Comparison of ENCODE assay signal across 10 mouse cellular contexts in genomic region chr16:90916040-90916481, GRCm38 (mm10). TPM values are rescaled to one million over a fixed set of nuclear protein-coding genes. Genes with fewer than 3 reads are reported as not detected.
DNase-seq lines count a peak whose midpoint lies in the region; ATAC-seq and TF ChIP-seq lines count a peak whose summit lies in the region.
"Had no signal": no experiment of that assay in that cellular context is flagged by ENCODE, and none has a peak within 500 bp of the region (broad histone marks: within the 10 kb centered on the region; RNA-seq: fewer than 3 reads in every experiment).

No protein-coding gene starts in this region.

- DNase-seq in midbrain, embryonic 11.5 days (ENCODE audit: low spot score, missing footprints): peak; percentile 76
- peak; percentile 97 for DNase-seq in heart, adult 11 months
- peak; percentile 60 to 63 for DNase-seq in kidney, adult 8-10 months
- DNase-seq in urinary bladder, postnatal 36 days (ENCODE audit: low spot score in 2 of 2): peak; percentile 28 to 44
- DNase-seq in right cerebral cortex, adult 18-20 months: no peak
- no peak for DNase-seq in hindbrain, postnatal 0 days (ENCODE audit: low spot score)
- no peak for DNase-seq in gastrocnemius, adult 18-20 months (ENCODE audit: low spot score)

- no peaks in the 10 kb centered on the region for H3K27me3 ChIP-seq in midbrain, embryonic 11.5 days (ENCODE audit: control insufficient read depth, insufficient read depth, low read length)
- no peaks in the 10 kb centered on the region for H3K27me3 ChIP-seq in midbrain, embryonic 15.5 days (replicated peaks)
- no peaks in the 10 kb centered on the region for H3K27me3 ChIP-seq in hindbrain, postnatal 0 days (ENCODE audit: insufficient read depth, low read length)

- ATAC-seq in midbrain, embryonic 11.5 days (ENCODE audit: low FRiP score): no peak
- ATAC-seq in midbrain, embryonic 15.5 days (replicated peaks): no peak
- no peak for ATAC-seq in hindbrain, postnatal 0 days

- no peaks in the 10 kb centered on the region for H3K9me3 ChIP-seq in midbrain, embryonic 11.5 days (ENCODE audit: control insufficient read depth, low read length)
- no peaks in the 10 kb centered on the region for H3K9me3 ChIP-seq in midbrain, embryonic 15.5 days
- no peaks in the 10 kb centered on the region for H3K9me3 ChIP-seq in hindbrain, postnatal 0 days (ENCODE audit: low read length)
- H3K9me3 ChIP-seq: G1E had no signal

- 39% methylated on average over 12 of the region's 12 CpGs for WGBS in midbrain, embryonic 11.5 days
- 36% methylated on average over 12 of the region's 12 CpGs for WGBS in midbrain, embryonic 15.5 days
- 43% methylated on average over 12 of the region's 12 CpGs for WGBS in hindbrain, postnatal 0 days

- no peak overlapping the region for H3K27ac ChIP-seq in midbrain, embryonic 11.5 days (ENCODE audit: low read depth, low read length)
- no peak overlapping the region for H3K27ac ChIP-seq in midbrain, embryonic 15.5 days
- no peak overlapping the region for H3K27ac ChIP-seq in hindbrain, postnatal 0 days

- H3K9ac ChIP-seq in midbrain, embryonic 11.5 days (ENCODE audit: low read length): no peak overlapping the region
- no peak overlapping the region for H3K9ac ChIP-seq in midbrain, embryonic 15.5 days
- H3K9ac ChIP-seq in hindbrain, postnatal 0 days (replicated peaks; ENCODE audit: low read length): no peak overlapping the region

- H3K36me3 ChIP-seq in midbrain, embryonic 11.5 days (ENCODE audit: control insufficient read depth, insufficient read depth, low read length): no peaks in the 10 kb centered on the region
- no peaks in the 10 kb centered on the region for H3K36me3 ChIP-seq in midbrain, embryonic 15.5 days (replicated peaks)
- no peaks in the 10 kb centered on the region for H3K36me3 ChIP-seq in hindbrain, postnatal 0 days (ENCODE audit: insufficient read depth, low read length)
- H3K36me3 ChIP-seq: G1E had no signal

- TF ChIP-seq CTCF in hindbrain, postnatal 0 days (IDR thresholded peaks at IDR 0.05; ENCODE audit: low read depth): no peak

- no peak overlapping the region for H3K4me3 ChIP-seq in midbrain, embryonic 11.5 days (ENCODE audit: low read depth, low read length)
- H3K4me3 ChIP-seq in midbrain, embryonic 15.5 days: no peak overlapping the region
- H3K4me3 ChIP-seq in hindbrain, postnatal 0 days (ENCODE audit: low read length): no peak overlapping the region
- H3K4me3 ChIP-seq: erythroblast, embryonic 14.5 days had no signal

- no peaks in the 10 kb centered on the region for H3K4me1 ChIP-seq in midbrain, embryonic 11.5 days (ENCODE audit: control insufficient read depth, insufficient read depth, low read length)
- H3K4me1 ChIP-seq in midbrain, embryonic 15.5 days: peaks cover 2% of the 10 kb centered on the region; the same call in 1 of the 2 replicates
- no peaks in the 10 kb centered on the region for H3K4me1 ChIP-seq in hindbrain, postnatal 0 days (ENCODE audit: insufficient read depth, low read length)

- no peak overlapping the region for H3K4me2 ChIP-seq in midbrain, embryonic 11.5 days
- H3K4me2 ChIP-seq in midbrain, embryonic 15.5 days: no peak overlapping the region
- H3K4me2 ChIP-seq in hindbrain, postnatal 0 days (ENCODE audit: low read depth, low read length): no peak overlapping the region

RNA-seq across cellular contexts. Expression of gene Cfap298, which starts 18.9 kb away (rescaled TPM):
- 50.5 and 52.7 TPM in 2 replicates for polyA plus RNA-seq in midbrain, embryonic 11.5 days (2014; fragmentation: Nextera tagmentation; extraction: Ambion mirVana)
- polyA plus RNA-seq in midbrain, embryonic 15.5 days (2015; fragmentation: Nextera tagmentation; extraction: Ambion mirVana): 53.9 TPM in 2 replicates
- 12.1 and 16.8 TPM in 2 replicates for total RNA-seq in hindbrain, postnatal 0 days (2014; rRNA removed)
- 61.1 and 67.2 TPM in 2 replicates for polyA plus RNA-seq in hindbrain, postnatal 0 days (2015; fragmentation: Nextera tagmentation; extraction: Ambion mirVana)
- 10 to 100 TPM; 34.0 to 37.1 TPM for total RNA-seq in gastrocnemius, adult 18-20 months (2021)

Comparison
In these comparisons a context has a peak if more than half of its experiments do, and no peak if none do; other contexts are left out.
1. DNase-seq: peak in midbrain, embryonic 11.5 days (single experiment), heart, adult 11 months (single experiment), kidney, adult 8-10 months (2 of 2) and urinary bladder, postnatal 36 days (2 of 2); none in right cerebral cortex, adult 18-20 months (single experiment), hindbrain, postnatal 0 days (single experiment) and gastrocnemius, adult 18-20 months (single experiment).